Mouse (Mus musculus): Measurements from ENCODE around the gene Hmgb1.

Gene Hmgb1

GRCm38 (mm10) chr5:149190160-149190559 is 5.9 kb upstream of the Hmgb1 start:
- DNase-seq (ENCODE audit: extremely low read depth, low read depth, low spot score) = no peak

- DNase-seq (ENCODE audit: extremely low read depth, low read depth, low spot score) = no peak
Observed at GRCm38 (mm10) chr5:149185806-149186205, 1.5 kb upstream of the Hmgb1 start.

GRCm38 (mm10) chr5:149184844-149185186 is 526 bp upstream of the Hmgb1 start:
- DNase-seq (ENCODE audit: extremely low read depth, low read depth, low spot score) = no peak

GRCm38 (mm10) chr5:149183721-149184103 is 577 bp downstream of the Hmgb1 start:
- DNase-seq (ENCODE audit: extremely low read depth, low read depth, low spot score) = no peak

- DNase-seq (ENCODE audit: extremely low read depth, low read depth, low spot score) = no peak
Observed at GRCm38 (mm10) chr5:149183122-149183521, 1.2 kb downstream of the Hmgb1 start.

- DNase-seq (ENCODE audit: extremely low read depth, low read depth, low spot score) = no peak
Observed at GRCm38 (mm10) chr5:149182186-149182870, 2.0 kb downstream of the Hmgb1 start.

- no peak for DNase-seq (ENCODE audit: extremely low read depth, low read depth, low spot score)
Observed at GRCm38 (mm10) chr5:149179826-149180225, 4.5 kb downstream of the Hmgb1 start.

GRCm38 (mm10) chr5:149178095-149178494 is 6.2 kb downstream of the Hmgb1 start:
- DNase-seq (ENCODE audit: extremely low read depth, low read depth, low spot score) = no peak

- DNase-seq (ENCODE audit: extremely low read depth, low read depth, low spot score) = no peak
Observed at GRCm38 (mm10) chr5:149175736-149176135, 8.6 kb downstream of the Hmgb1 start.

- DNase-seq (ENCODE audit: extremely low read depth, low read depth, low spot score) = no peak
Observed at GRCm38 (mm10) chr5:149174527-149174926, 9.8 kb downstream of the Hmgb1 start.

GRCm38 (mm10) chr5:149172246-149172645 is 12.0 kb downstream of the Hmgb1 start:
- no peak for DNase-seq (ENCODE audit: extremely low read depth, low read depth, low spot score)

GRCm38 (mm10) chr5:149170841-149171588 is 13.3 kb downstream of the Hmgb1 start:
- DNase-seq (ENCODE audit: extremely low read depth, low read depth, low spot score) = no peak

- DNase-seq (ENCODE audit: extremely low read depth, low read depth, low spot score) = no peak
Observed at GRCm38 (mm10) chr5:149168816-149169215, 15.5 kb downstream of the Hmgb1 start.

GRCm38 (mm10) chr5:149168051-149168450 is 16.2 kb downstream of the Hmgb1 start:
- DNase-seq (ENCODE audit: extremely low read depth, low read depth, low spot score) = no peak

- DNase-seq (ENCODE audit: extremely low read depth, low read depth, low spot score) = no peak
Observed at GRCm38 (mm10) chr5:149166011-149166410, 18.3 kb downstream of the Hmgb1 start.

- no peak for DNase-seq (ENCODE audit: extremely low read depth, low read depth, low spot score)
Observed at GRCm38 (mm10) chr5:149164881-149165280, 19.4 kb downstream of the Hmgb1 start.

- no peak for DNase-seq (ENCODE audit: extremely low read depth, low read depth, low spot score)
Observed at GRCm38 (mm10) chr5:149162890-149163289, 21.4 kb downstream of the Hmgb1 start.

GRCm38 (mm10) chr5:149160469-149160868 is 23.8 kb downstream of the Hmgb1 start:
- no peak for DNase-seq (ENCODE audit: extremely low read depth, low read depth, low spot score)

GRCm38 (mm10) chr5:149159021-149159420 is 25.3 kb downstream of the Hmgb1 start:
- DNase-seq (ENCODE audit: extremely low read depth, low read depth, low spot score) = no peak

- no peak for DNase-seq (ENCODE audit: extremely low read depth, low read depth, low spot score)
Observed at GRCm38 (mm10) chr5:149156886-149157563, 27.3 kb downstream of the Hmgb1 start.

- DNase-seq (ENCODE audit: extremely low read depth, low read depth, low spot score) = no peak
Observed at GRCm38 (mm10) chr5:149152774-149153155, 31.5 kb downstream of the Hmgb1 start.

Data from fat pad, adult 2 months (tissue).